Mouse (Mus musculus): ENCODE results near the gene Smim5.

DNA sequence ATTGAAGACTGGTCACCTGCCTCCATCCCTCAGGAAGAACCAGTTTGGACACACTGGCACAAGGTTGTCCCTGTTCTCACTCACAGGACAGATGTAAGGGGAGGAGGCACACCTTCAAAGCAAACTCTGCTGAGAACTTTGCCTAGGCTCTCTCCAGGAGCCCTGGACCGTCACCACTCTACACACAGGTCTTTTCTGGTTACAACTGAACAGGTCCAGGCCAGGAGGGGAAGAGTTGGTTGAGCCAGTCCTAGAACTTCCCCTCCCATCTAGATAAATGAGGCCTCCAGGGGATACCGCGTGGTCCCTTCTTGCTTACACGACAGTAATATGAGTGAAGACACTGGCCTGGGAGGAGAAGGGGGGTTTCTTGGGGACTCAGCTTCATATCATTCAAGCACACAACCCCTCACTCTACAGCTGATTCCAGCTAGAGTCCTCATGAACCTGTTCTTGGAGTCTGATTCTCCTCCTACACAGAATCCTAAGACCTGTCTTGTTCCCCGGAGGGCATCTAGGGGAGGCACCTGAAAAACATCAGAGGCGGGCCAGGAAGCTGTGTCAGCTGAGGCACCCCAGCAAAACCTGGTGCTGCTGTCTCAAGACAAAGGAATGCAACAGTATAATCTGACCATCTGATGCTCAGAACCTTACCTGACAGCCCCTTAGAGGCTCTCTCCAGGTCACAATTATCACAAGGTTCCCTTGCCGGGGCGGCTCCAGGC, 4.6 kb downstream of the Smim5 start:
- TF ChIP-seq CTCF (IDR thresholded peaks at IDR 0.05; ENCODE audit: borderline replicate concordance, extremely low read depth, insufficient read depth, insufficient read length) (no peak), POLR2A (IDR thresholded peaks at IDR 0.05; ENCODE audit: borderline replicate concordance, extremely low read depth, insufficient read depth, insufficient read length, poor library complexity, severe bottlenecking) (no peak)

All from brain, embryonic 14.5 days (tissue).